Mouse (Mus musculus) testis, adult 2 months (tissue): ENCODE measurements around the gene Borcs5.

Experiments
- CTCF ChIP-seq: fragments of 200-500 bp; IDR thresholded peaks from 2 replicates; pipeline ENCODE4 v1.5.1; 2012; ENCODE audit warnings: low read depth, mild to moderate bottlenecking, inconsistent platforms, low read length, moderate library complexity; ENCODE audit not compliant: control insufficient read depth, insufficient read depth, insufficient replicate concordance
- POLR2A ChIP-seq: fragments of 200-500 bp; IDR thresholded peaks from 2 replicates; pipeline ENCODE4 v1.6.1; 2012; ENCODE audit warnings: low read depth, mild to moderate bottlenecking, inconsistent platforms, low read length, moderate library complexity; ENCODE audit not compliant: control insufficient read depth

GRCm38 (mm10) chr6:134669179-134669865 is 30.0 kb downstream of the Borcs5 start:
- no peak for TF ChIP-seq CTCF
- no peak for TF ChIP-seq POLR2A
